Mouse (Mus musculus) cerebellum, adult 11-12 months (tissue): ENCODE measurements around the gene Lrrc40.

ENCODE experiments used
- DNase-seq: peaks from one replicate; pipeline ENCODE4 v3.0.0; 2022

The Lrrc40 gene

GRCm38 (mm10) chr3:158036329-158036988, at the start of gene Lrrc40, which contains the start of gene Srsf11:
Gene Lrrc40, plus strand, starts transcription at chr3:158036662.
Gene Srsf11, minus strand, starts transcription at chr3:158036639.
- DNase-seq: peak; percentile 94

GRCm38 (mm10) chr3:157993322-157993721, 43.1 kb upstream of the Lrrc40 start:
- DNase-seq: no peak

- DNase-seq: no peak
These were observed 40.7 kb upstream of the Lrrc40 start for GRCm38 (mm10) chr3:157995726-157996125.

GRCm38 (mm10) chr3:157998742-157999369, 37.6 kb upstream of the Lrrc40 start:
- no peak for DNase-seq

- no peak for DNase-seq
These were observed 27.8 kb upstream of the Lrrc40 start for GRCm38 (mm10) chr3:158008647-158009046.

GRCm38 (mm10) chr3:158009762-158010320, 26.6 kb upstream of the Lrrc40 start:
- DNase-seq: no peak

GRCm38 (mm10) chr3:158031371-158031925, 5.0 kb upstream of the Lrrc40 start:
- peak; percentile 81 for DNase-seq

GRCm38 (mm10) chr3:158032106-158032505, 4.4 kb upstream of the Lrrc40 start:
- no peak for DNase-seq

- peak; percentile 18 for DNase-seq
These were observed 596 bp upstream of the Lrrc40 start for GRCm38 (mm10) chr3:158035866-158036265.

- no peak for DNase-seq
These were observed 1.6 kb downstream of the Lrrc40 start for GRCm38 (mm10) chr3:158038106-158038505.

GRCm38 (mm10) chr3:158040755-158041154, 4.3 kb downstream of the Lrrc40 start:
- no peak for DNase-seq

- DNase-seq: no peak
These were observed 13.0 kb downstream of the Lrrc40 start for GRCm38 (mm10) chr3:158049508-158049907.

- DNase-seq: no peak
These were observed 24.3 kb downstream of the Lrrc40 start for GRCm38 (mm10) chr3:158060621-158061291.

GRCm38 (mm10) chr3:158061811-158062523, 25.5 kb downstream of the Lrrc40 start:
- DNase-seq: no peak

- DNase-seq: no peak
These were observed 28.8 kb downstream of the Lrrc40 start for GRCm38 (mm10) chr3:158065256-158065655.

- DNase-seq: no peak
These were observed 31.5 kb downstream of the Lrrc40 start for GRCm38 (mm10) chr3:158067916-158068315.

- DNase-seq: no peak
These were observed 32.3 kb downstream of the Lrrc40 start for GRCm38 (mm10) chr3:158068613-158069263.

GRCm38 (mm10) chr3:158075004-158075403, 38.5 kb downstream of the Lrrc40 start:
- DNase-seq: no peak

GRCm38 (mm10) chr3:158076685-158077379, 40.4 kb downstream of the Lrrc40 start:
- no peak for DNase-seq

- no peak for DNase-seq
These were observed 40.9 kb downstream of the Lrrc40 start for GRCm38 (mm10) chr3:158077380-158077772.

- no peak for DNase-seq
These were observed 41.4 kb downstream of the Lrrc40 start for GRCm38 (mm10) chr3:158077828-158078227.
